Mouse (Mus musculus): ENCODE results near the gene Tspan12.

GRCm38 (mm10) chr6:21861316-21861715, 9.0 kb upstream of the Tspan12 start:
- TF ChIP-seq CTCF (IDR thresholded peaks at IDR 0.05; ENCODE audit: insufficient read depth, low read length) (no peak), POLR2A (IDR thresholded peaks at IDR 0.05; ENCODE audit: borderline replicate concordance, extremely low read depth, low read depth, low read length) (no peak)

Measured in lung, adult 2 months (tissue).